Mouse (Mus musculus) kidney, adult 2 months (tissue): ENCODE measurements at regions not wholly inside any gene's neighbourhood (a gene's known extent, or its start where the extent isn't known, plus 50 kb on each side); places are given as distances from the start of the nearest gene placed in this dataset.

ENCODE experiments used
- CTCF ChIP-seq: fragments of 200-500 bp; conservative IDR thresholded peaks from 2 replicates; pipeline ENCODE4 v1.5.1; 2011; ENCODE audit warnings: low read depth, mild to moderate bottlenecking, control low read depth, low read length, moderate library complexity, mixed read lengths; ENCODE audit not compliant: insufficient read depth, insufficient read length
- POLR2A ChIP-seq: fragments of 200-500 bp; IDR thresholded peaks from one replicate; pipeline ENCODE4 v1.6.1; 2011; ENCODE audit warnings: low read depth, low read length, control low read depth

- TF ChIP-seq POLR2A, result no peak
- TF ChIP-seq CTCF, result no peak
Observed at GRCm38 (mm10) chr2:83340168-83340567, 304.1 kb upstream of the Zc3h15 start.
